Mouse (Mus musculus) forebrain, embryonic 15.5 days (tissue): ENCODE data around the gene Mdh1b. TPM values are rescaled to one million over a fixed set of nuclear protein-coding genes. Genes with fewer than 3 reads are reported as not detected.

Source experiments
- ATAC-seq: fragments of 200-750 bp; cut with Nextera tagmentation; replicated peaks from 2 replicates; pipeline ENCODE4 v1.8.0; 2017; ENCODE audit warnings: mild to moderate bottlenecking, moderate TSS enrichment, moderate library complexity
- H3K27ac ChIP-seq: fragments of 300-500 bp; sonication (generic); replicated peaks from 2 replicates; pipeline ENCODE4 v1.5.1; 2015; ENCODE audit warnings: mild to moderate bottlenecking, inconsistent platforms
- H3K27me3 ChIP-seq: fragments of 300-500 bp; sonication (generic); 2 replicates; pipeline ENCODE4 v1.6.1; 2015; ENCODE audit warnings: inconsistent platforms
- H3K36me3 ChIP-seq: fragments of 300-500 bp; sonication (generic); 2 replicates; pipeline ENCODE4 v1.6.1; 2015; ENCODE audit warnings: mild to moderate bottlenecking, inconsistent platforms
- H3K4me1 ChIP-seq: fragments of 300-500 bp; sonication (generic); 2 replicates; pipeline ENCODE4 v1.6.1; 2015; ENCODE audit warnings: inconsistent platforms
- H3K4me2 ChIP-seq: fragments of 300-500 bp; sonication (generic); replicated peaks from 2 replicates; pipeline ENCODE4 v1.6.1; 2015; ENCODE audit warnings: mild to moderate bottlenecking, inconsistent platforms
- H3K4me3 ChIP-seq: fragments of 300-500 bp; sonication (generic); 2 replicates; pipeline ENCODE4 v1.5.1; 2015; ENCODE audit warnings: mild to moderate bottlenecking, inconsistent platforms
- H3K9ac ChIP-seq: fragments of 300-500 bp; sonication (generic); replicated peaks from 2 replicates; pipeline ENCODE4 v1.6.1; 2015; ENCODE audit warnings: mild to moderate bottlenecking, inconsistent platforms
- H3K9me3 ChIP-seq: fragments of 300-500 bp; sonication (generic); 2 replicates; pipeline ENCODE4 v1.6.1; 2016; ENCODE audit warnings: inconsistent platforms
- WGBS: fragments of 180-500 bp; shearing (Covaris S2); methylation state at CpG from one replicate; pipeline ENCODE4 v1.1.7; 2015; ENCODE audit warnings: mixed read lengths; 5-methylcytosine and 5-hydroxymethylcytosine counted together
- polyA plus RNA-seq: library from polyadenylated mRNA; unstranded; fragments of >200 nt; fragmentation: Nextera tagmentation; extraction: Ambion mirVana; gene quantifications from 2 replicates; pipeline ENCODE4 v1.2.1, GENCODE M21; 2015

Mdh1b gene
- polyA plus RNA-seq = 0.24 and 0.41 TPM in 2 replicates

DNA sequence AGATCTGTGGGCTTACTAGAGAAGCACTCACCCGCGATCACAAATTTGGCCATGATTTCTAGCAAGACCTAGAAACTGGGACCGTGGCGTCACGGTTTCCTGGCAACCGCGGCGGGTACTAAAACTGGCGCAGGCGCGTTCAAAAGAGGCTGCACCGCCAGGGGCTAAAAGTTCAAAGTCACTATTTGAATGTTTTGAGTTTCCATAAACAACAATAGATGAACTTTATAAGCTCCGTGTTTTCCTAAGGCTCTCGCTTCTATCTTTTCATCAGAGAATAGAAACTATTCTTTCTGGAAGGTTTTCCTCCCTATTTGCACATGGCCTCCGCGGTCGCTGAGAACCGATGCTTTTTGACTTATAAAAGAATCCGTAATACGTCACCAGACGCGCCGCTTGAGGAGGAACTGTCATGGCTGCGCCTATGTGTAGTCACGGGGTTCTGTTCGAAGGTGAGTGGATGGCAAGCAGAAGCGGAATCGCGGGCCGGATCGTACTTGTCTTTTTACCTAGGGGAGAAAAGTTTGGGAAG lies at the start of gene Mdh1b, which contains the start of gene Fastkd2:
Mdh1b (minus strand) TSS at position 79 of the 532 bp plus-strand sequence.
Fastkd2 (plus strand) TSS at position 375 of the 532 bp plus-strand sequence.
- Histone ChIP-seq H3K27ac (no peak within 1 kb of the TSS), H3K9ac (peak within 1 kb of the TSS; percentile 77), H3K4me2 (peak within 1 kb of the TSS; percentile 48), H3K4me1 (peaks cover 30% of the 10 kb centered on the region), H3K4me3 (peak within 1 kb of the TSS; percentile 81), H3K36me3 (no peaks in the 10 kb centered on the region), H3K9me3 (no peaks in the 10 kb centered on the region), H3K27me3 (peaks cover 6% of the 10 kb centered on the region; the same call in 1 of the 2 replicates)
- ATAC-seq = peak; percentile 98
- WGBS = under 1% methylated on average over 31 of the region's 31 CpGs

DNA sequence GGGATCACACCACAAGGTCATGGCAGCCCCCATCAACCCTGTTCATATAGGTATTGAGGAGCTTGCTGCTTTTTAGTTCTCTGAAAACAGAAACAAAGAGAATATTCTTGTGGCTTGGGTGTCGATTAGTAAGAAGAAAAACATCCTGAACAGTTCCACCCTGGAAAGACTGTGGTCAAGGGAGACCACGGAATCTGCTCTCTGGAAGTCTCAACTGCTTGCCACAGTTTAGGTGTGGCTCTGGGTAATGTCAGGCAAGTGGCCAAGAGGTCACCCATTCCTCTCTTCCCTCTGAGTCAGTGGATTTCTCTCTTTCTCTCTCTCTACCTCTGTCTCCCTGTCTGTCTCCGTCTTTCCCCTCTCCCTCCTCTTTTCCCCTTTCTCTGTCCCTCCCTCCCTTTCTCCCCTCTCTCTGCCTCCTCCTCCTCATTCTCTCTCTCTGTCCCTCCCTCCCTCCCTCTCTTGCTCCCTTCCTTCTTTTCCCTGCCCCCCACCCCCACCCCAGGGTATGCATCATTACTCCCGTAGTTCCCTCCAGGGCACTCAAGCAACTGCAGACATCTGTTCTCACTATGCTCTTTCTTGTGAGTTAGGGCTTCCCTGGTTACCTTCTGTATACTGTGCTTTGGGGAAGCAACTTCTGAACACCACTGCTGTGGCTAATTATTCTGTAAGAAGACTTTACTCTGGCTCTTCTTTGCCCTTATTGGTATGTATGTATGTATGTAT lies 46.9 kb upstream of the Mdh1b start:
- Histone ChIP-seq H3K27ac (no peak overlapping the region), H3K9me3 (no peaks in the 10 kb centered on the region), H3K4me2 (no peak overlapping the region)

DNA sequence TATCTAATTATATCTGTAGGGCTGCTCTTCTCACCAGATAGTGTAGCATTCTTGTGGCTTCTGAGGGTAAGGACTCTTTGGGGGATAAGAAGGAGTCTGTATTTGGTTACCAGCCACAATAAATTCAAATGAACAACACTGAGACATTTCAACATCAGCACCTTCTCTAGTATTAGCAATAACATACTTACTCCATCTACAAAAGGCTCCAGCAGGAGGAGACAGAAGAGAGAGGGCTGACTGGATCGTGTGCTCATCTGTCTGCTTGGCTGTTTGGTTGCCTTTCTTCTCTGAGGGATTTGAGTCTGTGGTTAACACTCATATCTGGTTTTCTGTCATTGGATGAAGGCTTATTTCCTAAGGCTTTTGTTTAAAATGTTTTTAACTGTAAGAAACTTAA lies 46.3 kb upstream of the Mdh1b start:
- H3K9ac ChIP-seq = no peak overlapping the region
- H3K9me3 ChIP-seq = no peaks in the 10 kb centered on the region
- H3K27me3 ChIP-seq = no peaks in the 10 kb centered on the region
- ATAC-seq = no peak
- no peaks in the 10 kb centered on the region for H3K36me3 ChIP-seq
- no peaks in the 10 kb centered on the region for H3K4me1 ChIP-seq
- no peak overlapping the region for H3K4me2 ChIP-seq
- no peak overlapping the region for H3K4me3 ChIP-seq
- 60% methylated on average over 1 of the region's 1 CpGs for WGBS
- H3K27ac ChIP-seq = no peak overlapping the region

More for the DNA sequence above, 46.9 kb upstream of the Mdh1b start:
- WGBS = 69% methylated on average over 4 of the region's 4 CpGs
- ATAC-seq = no peak
- H3K9ac ChIP-seq = no peak overlapping the region
- H3K4me3 ChIP-seq = no peak overlapping the region
- no peaks in the 10 kb centered on the region for H3K27me3 ChIP-seq
- no peaks in the 10 kb centered on the region for H3K36me3 ChIP-seq
- H3K4me1 ChIP-seq = no peaks in the 10 kb centered on the region

DNA sequence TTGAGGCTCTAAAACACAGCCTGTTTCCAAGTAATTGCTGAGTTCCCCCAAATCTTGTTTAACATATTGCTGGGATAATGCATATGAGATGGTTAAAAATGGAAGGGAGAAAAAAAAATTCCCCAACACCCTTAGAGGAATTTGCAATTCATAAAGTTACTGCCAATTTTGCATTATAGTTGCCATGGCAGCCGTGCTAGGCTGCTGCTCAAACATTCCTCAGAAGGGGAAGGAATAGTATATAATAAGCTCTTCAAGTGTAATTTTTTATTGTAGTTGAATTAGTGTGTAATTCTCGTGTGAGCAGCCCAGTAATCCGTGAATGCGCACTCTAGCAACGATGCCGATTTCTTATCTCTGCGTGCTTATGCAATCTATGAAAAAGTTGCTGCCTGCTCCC lies 40.2 kb upstream of the Mdh1b start:
- Histone ChIP-seq H3K27me3 (no peaks in the 10 kb centered on the region), H3K4me1 (peaks cover 29% of the 10 kb centered on the region), H3K9ac (no peak overlapping the region), H3K27ac (peak overlapping the region; percentile 77), H3K36me3 (no peaks in the 10 kb centered on the region), H3K9me3 (no peaks in the 10 kb centered on the region), H3K4me3 (no peak overlapping the region), H3K4me2 (no peak overlapping the region)
- ATAC-seq = peak; percentile 92
- 30% methylated on average over 7 of the region's 7 CpGs for WGBS

DNA sequence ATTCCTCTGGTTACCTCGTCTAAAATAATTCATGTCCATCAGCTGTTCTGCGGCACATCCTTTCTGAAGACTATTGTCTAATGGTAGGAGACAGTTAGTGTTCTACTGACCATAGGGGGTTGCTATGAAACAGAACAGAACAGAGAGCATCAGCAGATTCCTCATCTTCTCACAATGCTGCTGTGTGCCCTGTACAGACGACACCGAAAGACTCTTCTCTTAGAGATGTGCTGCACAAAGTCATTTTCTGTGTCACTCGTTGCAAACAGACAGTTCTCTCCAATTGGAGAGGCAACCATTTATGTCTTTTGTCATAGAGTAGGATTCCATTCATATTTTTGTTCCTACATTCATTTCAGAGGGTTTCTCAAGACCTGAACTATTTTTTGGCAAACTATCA lies 39.0 kb upstream of the Mdh1b start, which contains the start of gene 4933402D24Rik:
4933402D24Rik (minus strand) TSS at position 101 of the 400 bp plus-strand sequence.
- Histone ChIP-seq H3K36me3 (no peaks in the 10 kb centered on the region), H3K9me3 (no peaks in the 10 kb centered on the region), H3K27me3 (no peaks in the 10 kb centered on the region), H3K4me2 (no peak within 1 kb of the TSS), H3K4me1 (peaks cover 37% of the 10 kb centered on the region), H3K9ac (no peak within 1 kb of the TSS), H3K27ac (peak within 1 kb of the TSS; percentile 77), H3K4me3 (no peak within 1 kb of the TSS)
- ATAC-seq = no peak
- 76% methylated on average over 5 of the region's 5 CpGs for WGBS

DNA sequence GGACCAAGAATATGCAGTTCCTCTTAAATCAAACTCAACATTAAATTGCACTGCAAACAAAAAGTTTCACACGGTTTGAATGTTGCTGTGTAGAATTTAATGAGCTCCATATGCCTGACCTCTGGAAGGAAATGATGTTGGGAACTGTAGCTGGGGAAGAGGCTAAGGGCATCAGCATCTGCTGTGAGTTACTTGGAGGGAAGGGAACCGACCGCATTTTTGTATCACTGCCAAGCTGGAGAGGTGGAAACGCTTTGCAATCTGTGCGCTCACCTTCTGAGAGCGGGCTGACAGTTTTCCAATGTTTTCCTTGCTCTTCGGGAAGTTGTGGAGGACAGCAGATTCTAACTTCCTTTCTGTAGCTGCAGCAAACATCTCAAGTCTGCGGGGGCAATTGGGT lies 38.0 kb upstream of the Mdh1b start:
- no peak overlapping the region for H3K27ac ChIP-seq
- peaks cover 47% of the 10 kb centered on the region for H3K4me1 ChIP-seq
- no peak overlapping the region for H3K4me3 ChIP-seq
- no peaks in the 10 kb centered on the region for H3K36me3 ChIP-seq
- H3K9ac ChIP-seq = no peak overlapping the region
- H3K9me3 ChIP-seq = no peaks in the 10 kb centered on the region
- H3K27me3 ChIP-seq = no peaks in the 10 kb centered on the region
- ATAC-seq = no peak
- no peak overlapping the region for H3K4me2 ChIP-seq
- 61% methylated on average over 8 of the region's 8 CpGs for WGBS

DNA sequence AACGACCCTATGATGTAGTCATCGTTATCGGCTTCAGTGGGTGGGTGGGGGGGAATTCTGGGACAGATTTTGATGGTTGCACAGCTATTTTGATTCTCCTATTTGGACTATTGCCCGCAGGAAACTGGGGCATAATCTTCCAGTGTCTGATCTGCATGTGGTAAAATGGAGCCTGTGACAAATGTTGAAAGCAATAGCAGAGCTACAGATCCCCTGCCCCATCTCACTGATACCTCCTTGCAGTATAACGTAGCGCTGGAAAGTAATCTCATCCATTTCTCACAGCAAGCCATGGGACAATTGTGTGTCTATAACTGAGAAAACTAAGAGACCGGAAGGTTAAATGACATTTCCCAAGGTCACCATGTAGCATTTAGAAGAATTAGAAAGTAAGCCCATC lies 34.3 kb upstream of the Mdh1b start:
- ATAC-seq = peak; percentile 23; the same call in 1 of the 2 replicates
- no peaks in the 10 kb centered on the region for H3K9me3 ChIP-seq
- H3K4me1 ChIP-seq = peaks cover 33% of the 10 kb centered on the region
- no peaks in the 10 kb centered on the region for H3K27me3 ChIP-seq
- no peaks in the 10 kb centered on the region for H3K36me3 ChIP-seq
- H3K4me3 ChIP-seq = no peak overlapping the region
- H3K27ac ChIP-seq = peak overlapping the region; percentile 87
- H3K4me2 ChIP-seq = peak overlapping the region; percentile 5; the same call in 1 of the 2 replicates
- H3K9ac ChIP-seq = no peak overlapping the region
- WGBS = 38% methylated on average over 7 of the region's 7 CpGs

DNA sequence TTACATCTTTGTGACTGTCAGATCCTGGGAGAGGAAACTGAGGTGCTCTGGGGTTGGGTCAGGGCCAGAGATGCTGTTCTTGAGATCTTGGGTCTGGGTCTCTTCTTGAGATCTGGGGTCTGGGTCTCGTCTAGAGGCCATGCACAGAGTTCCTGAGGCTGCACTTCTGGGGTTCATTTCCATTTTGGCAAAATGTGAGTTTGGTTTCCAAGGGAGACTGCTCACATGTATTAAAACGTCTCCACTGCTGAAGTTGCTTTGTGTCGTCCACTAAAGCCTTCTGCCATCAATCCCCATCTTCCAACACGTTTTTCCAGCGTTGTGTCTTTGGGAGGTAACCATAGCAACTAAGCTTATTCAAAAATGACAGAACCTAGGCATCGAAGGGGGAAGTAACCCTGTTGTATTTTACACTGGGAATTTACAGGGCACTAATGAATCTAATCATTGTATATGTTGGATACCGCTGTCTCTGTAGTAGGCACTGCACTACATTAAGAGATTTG lies 33.8 kb upstream of the Mdh1b start:
- ATAC-seq = peak; percentile 85
- no peaks in the 10 kb centered on the region for H3K9me3 ChIP-seq
- H3K27me3 ChIP-seq = no peaks in the 10 kb centered on the region
- H3K4me2 ChIP-seq = peak overlapping the region; percentile 5; the same call in 1 of the 2 replicates
- H3K9ac ChIP-seq = 0 out of 2 replicates have a peak overlapping the region, but pooled peaks have one; percentile 26
- H3K4me3 ChIP-seq = no peak overlapping the region
- H3K36me3 ChIP-seq = no peaks in the 10 kb centered on the region
- peaks cover 29% of the 10 kb centered on the region for H3K4me1 ChIP-seq
- peak overlapping the region; percentile 87 for H3K27ac ChIP-seq
- 9% methylated on average over 7 of the region's 7 CpGs for WGBS

DNA sequence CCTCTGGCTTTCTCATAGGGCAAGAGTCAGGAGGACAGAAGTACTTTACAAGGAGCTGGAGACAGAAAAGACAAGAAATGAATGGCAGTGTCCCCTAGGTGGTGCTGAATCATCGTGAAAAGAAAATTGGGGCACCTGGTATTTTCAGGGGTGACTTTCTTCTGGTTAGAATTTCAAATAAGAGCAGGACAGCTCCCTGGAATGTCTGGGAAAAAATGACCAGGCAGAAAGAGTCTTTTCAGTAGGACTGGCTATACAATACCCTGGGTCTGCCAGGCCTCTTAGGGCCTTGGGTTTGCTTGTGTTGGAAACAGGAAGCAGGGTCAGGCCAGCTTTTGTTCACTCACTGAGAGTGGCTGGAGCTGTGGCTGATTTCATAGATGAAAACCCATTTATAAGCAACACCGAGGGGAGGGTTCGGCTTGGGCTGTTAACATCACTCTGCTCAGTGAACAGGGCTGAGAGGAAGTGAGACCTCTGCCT lies 33.1 kb upstream of the Mdh1b start:
- 4% methylated on average over 3 of the region's 3 CpGs for WGBS

DNA sequence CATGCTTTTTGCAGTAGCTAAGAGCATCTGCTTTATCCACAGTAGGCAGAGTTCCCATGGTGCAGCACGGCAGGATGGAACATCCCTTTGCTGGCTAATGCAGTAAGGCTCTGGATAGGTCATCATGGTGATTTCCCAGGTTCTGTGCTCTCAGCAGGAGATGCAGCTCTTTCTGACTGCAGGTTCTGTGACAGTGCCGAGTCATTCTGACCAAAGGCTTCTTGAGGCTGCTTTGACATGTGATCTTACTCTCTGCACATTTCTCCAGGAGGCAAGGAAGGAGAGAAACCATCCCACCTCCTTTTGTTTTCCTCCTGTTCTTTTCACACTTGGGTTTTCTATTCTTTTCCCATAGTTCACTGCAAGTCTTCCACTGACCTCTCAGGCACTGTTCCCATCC lies 25.9 kb upstream of the Mdh1b start:
- Histone ChIP-seq H3K36me3 (peaks cover 16% of the 10 kb centered on the region; the same call in 1 of the 2 replicates), H3K9me3 (no peaks in the 10 kb centered on the region), H3K4me3 (no peak overlapping the region), H3K4me1 (no peaks in the 10 kb centered on the region), H3K27me3 (no peaks in the 10 kb centered on the region), H3K4me2 (no peak overlapping the region), H3K27ac (no peak overlapping the region), H3K9ac (no peak overlapping the region)
- ATAC-seq = no peak
- 64% methylated on average over 2 of the region's 2 CpGs for WGBS

More for the DNA sequence above, 33.1 kb upstream of the Mdh1b start:
- ATAC-seq = peak; percentile 85
- no peak overlapping the region for H3K4me2 ChIP-seq
- H3K9me3 ChIP-seq = no peaks in the 10 kb centered on the region
- H3K27me3 ChIP-seq = no peaks in the 10 kb centered on the region
- peaks cover 29% of the 10 kb centered on the region for H3K4me1 ChIP-seq
- no peaks in the 10 kb centered on the region for H3K36me3 ChIP-seq
- no peak overlapping the region for H3K4me3 ChIP-seq
- H3K9ac ChIP-seq = 0 out of 2 replicates have a peak overlapping the region, but pooled peaks have one; percentile 26
- peak overlapping the region; percentile 87 for H3K27ac ChIP-seq

DNA sequence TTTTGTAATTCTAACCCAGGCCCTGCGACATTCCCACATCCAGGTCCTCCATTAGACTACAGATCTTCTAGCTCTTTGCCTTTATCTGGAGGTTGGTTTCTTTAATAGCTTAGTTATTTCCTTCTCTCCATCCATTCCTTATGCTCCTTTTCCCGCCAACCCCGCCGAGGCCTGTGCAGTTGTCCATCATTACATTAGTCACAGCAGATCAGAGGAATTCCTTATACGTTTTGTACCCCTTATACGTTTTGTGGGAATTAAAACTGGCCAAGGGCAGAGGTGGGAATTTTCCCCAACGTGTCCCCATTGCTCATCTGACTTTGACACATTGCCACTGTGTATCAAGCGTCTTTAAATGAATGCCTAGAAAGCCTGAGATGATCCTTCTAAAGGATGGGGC lies 322 bp downstream of the Mdh1b start:
- WGBS = 43% methylated on average over 8 of the region's 8 CpGs
- Histone ChIP-seq H3K9ac (peak overlapping the region; percentile 77), H3K27ac (no peak overlapping the region), H3K36me3 (no peaks in the 10 kb centered on the region), H3K4me1 (peaks cover 30% of the 10 kb centered on the region), H3K4me3 (peak overlapping the region; percentile 81), H3K9me3 (no peaks in the 10 kb centered on the region), H3K27me3 (peaks cover 6% of the 10 kb centered on the region; the same call in 1 of the 2 replicates), H3K4me2 (peak overlapping the region; percentile 48)
- peak; percentile 24; the same call in 1 of the 2 replicates for ATAC-seq

DNA sequence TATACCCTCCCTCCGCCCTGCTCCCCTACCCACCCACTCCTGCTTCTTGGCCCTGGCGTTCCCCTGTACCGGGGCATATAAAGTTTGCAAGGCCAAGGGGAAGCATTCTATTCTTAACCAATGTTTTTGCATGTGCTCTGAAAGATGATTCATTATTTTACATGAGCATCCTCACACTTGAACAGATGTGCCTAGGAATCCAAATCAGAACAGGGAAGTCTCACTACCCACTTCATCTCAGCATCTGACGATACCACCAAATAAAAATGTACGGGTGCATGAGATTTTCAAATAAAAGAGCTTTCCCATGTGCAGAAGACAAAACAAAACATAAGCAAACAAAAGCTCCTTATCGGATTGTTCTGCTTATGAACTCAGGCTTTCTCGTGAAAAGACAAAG lies 10.0 kb downstream of the Mdh1b start:
- ATAC-seq = no peak
- Histone ChIP-seq H3K4me3 (no peak overlapping the region), H3K27me3 (no peaks in the 10 kb centered on the region; the same call in 1 of the 2 replicates), H3K4me1 (no peaks in the 10 kb centered on the region), H3K9ac (no peak overlapping the region), H3K36me3 (no peaks in the 10 kb centered on the region), H3K4me2 (no peak overlapping the region), H3K27ac (no peak overlapping the region), H3K9me3 (no peaks in the 10 kb centered on the region)
- WGBS = 73% methylated on average over 7 of the region's 7 CpGs
